Mouse (Mus musculus): ENCODE data around the gene Ugt1a6a.

The Ugt1a6a gene

DNA sequence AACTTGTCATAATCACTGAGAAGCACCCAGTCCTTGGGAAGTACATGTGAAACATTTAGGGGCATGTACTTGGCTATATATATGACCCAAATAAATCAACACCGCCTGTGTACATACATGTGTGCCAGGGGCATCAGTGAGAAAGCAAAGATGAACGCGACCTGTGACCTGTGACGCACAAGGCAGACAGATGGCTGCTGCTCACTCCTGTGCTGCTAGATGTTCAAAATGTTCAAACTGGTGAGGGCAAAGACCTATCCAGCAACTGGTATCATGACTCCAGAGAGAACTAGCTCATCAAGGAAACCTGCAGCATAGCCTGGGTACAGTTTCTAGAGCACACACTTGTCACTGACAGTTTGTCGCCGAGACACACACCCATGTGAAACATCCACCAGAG, 132.9 kb downstream of the Ugt1a6a start:
- DNase-seq (ENCODE audit: low spot score) = no peak

DNA sequence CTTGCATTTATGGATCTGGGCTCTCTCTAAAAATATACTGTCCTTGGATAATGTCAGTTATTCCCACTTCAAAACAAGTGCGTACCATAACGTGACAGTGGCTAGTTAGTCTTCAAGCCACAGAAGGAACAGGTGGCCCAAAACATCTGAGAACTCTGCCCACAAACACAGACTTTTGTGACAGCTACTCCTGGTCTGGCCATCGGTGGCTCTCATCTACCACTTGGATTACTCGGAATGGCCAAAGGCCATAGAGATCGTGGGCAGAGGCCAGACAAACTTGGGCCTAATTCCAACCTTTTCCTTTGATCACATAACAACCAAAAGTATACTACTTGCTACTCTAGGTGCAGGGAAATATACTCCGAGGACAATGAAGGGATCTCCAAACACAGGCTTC, 133.5 kb downstream of the Ugt1a6a start:
- DNase-seq (ENCODE audit: low spot score) = no peak

Data from urinary bladder, postnatal 25 days (tissue).